Mouse (Mus musculus) layer of hippocampus, adult 2 months (tissue): ENCODE measurements at regions not wholly inside any gene's neighbourhood (a gene's known extent, or its start where the extent isn't known, plus 50 kb on each side); places are given as distances from the start of the nearest gene placed in this dataset.
A peak's percentile ranks its signal among the peaks of the same experiment; 100 is the strongest.

Experiments
- DNase-seq, 2 experiments: peaks; one replicate each; pipeline ENCODE4 v3.0.0; 2022; ENCODE audit warnings: low spot score in 2 of 2
- H3K27ac ChIP-seq: fragments of 200-600 bp; 2 replicates; pipeline ENCODE4 v1.8.1; 2022
- H3K4me3 ChIP-seq: fragments of 200-600 bp; 2 replicates; pipeline ENCODE4 v1.8.1; 2022; ENCODE audit warnings: mild to moderate bottlenecking
- CTCF ChIP-seq: fragments of 200-600 bp; conservative IDR thresholded peaks from 2 replicates; pipeline ENCODE4 v1.8.1; 2022; ENCODE audit warnings: antibody characterized with exemption, mild to moderate bottlenecking, moderate library complexity

GRCm38 (mm10) chr2:143222326-143222725 lies 144.1 kb downstream of the Otor start:
- Histone ChIP-seq H3K27ac (no peak overlapping the region), H3K4me3 (no peak overlapping the region)
- no peak for DNase-seq
- TF ChIP-seq CTCF = no peak

DNA sequence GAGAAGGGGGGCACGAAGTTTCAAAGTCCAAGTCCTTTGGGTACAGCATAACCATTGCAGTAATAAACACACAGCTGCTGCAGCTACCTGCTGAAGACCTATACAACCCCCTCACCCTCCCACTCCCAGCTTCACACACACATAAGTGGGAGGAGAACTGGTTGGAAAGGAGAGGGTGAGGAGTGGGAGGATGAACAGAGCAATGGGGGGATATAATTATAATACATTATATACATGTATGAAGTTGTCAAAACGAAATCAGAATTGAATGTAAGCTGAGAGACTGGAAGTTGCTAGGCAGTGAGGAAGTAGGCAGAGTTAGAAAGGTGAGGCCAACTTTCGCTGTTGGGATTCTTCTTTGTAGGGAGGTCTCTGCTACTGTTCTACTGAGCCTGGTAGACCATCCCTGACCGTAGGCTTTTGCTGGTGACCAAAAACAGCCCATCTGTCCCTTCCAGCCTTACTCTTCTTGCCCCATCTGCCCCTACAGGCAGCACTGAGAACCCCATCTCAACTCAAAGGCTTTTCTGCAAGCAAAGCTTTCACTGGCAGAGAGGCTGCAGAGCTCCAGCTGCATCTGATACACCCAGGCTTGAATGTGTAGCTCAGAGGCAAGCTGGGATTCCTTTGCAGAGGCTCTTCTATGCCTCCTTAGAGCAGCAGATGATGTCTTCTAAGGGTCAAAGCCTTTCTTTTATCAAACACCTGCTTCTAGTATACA lies 146.3 kb downstream of the Otor start:
- H3K4me3 ChIP-seq = no peak overlapping the region
- no peak overlapping the region for H3K27ac ChIP-seq
- no peak for DNase-seq
- TF ChIP-seq CTCF = peak; percentile 53

GRCm38 (mm10) chr2:143233795-143234194 lies 155.5 kb downstream of the Otor start:
- Histone ChIP-seq H3K4me3 (no peak overlapping the region), H3K27ac (no peak overlapping the region)
- TF ChIP-seq CTCF = no peak
- DNase-seq = no peak

GRCm38 (mm10) chr2:143240274-143240673 lies 162.0 kb downstream of the Otor start:
- TF ChIP-seq CTCF = no peak
- H3K27ac ChIP-seq = no peak overlapping the region
- no peak overlapping the region for H3K4me3 ChIP-seq
- no peak for DNase-seq

GRCm38 (mm10) chr2:143243741-143244140 lies 165.5 kb downstream of the Otor start:
- Histone ChIP-seq H3K27ac (no peak overlapping the region), H3K4me3 (no peak overlapping the region)
- no peak for DNase-seq
- no peak for TF ChIP-seq CTCF

- DNase-seq = peak; percentile 30 to 64
- Histone ChIP-seq H3K4me3 (no peak overlapping the region), H3K27ac (peak overlapping the region; percentile 64)
- TF ChIP-seq CTCF = no peak; the same call in 1 of the 2 replicates
Measured at GRCm38 (mm10) chr2:143246131-143246665, 167.9 kb downstream of the Otor start.

DNA sequence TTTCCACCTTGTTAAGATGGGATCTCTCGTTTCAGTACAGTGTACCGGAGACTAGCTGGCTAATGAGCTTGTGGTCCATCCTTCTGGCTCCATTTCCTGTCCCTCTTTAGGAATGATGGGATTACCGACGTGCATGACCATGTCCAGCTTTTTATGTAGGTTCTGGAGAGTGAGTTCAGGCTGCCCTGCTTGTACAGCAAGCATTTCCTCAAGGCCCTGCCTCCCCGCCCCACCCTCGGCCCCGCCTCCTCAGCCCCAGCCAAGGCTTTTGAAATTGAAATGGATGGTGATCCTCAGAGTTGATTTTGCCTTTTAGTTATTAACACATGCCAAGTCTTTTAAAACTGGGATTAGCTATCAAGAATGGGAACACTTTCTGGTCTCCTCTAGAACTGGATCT lies 190.8 kb downstream of the Otor start:
- H3K27ac ChIP-seq = no peak overlapping the region
- no peak overlapping the region for H3K4me3 ChIP-seq
- no peak for DNase-seq
- no peak for TF ChIP-seq CTCF

DNA sequence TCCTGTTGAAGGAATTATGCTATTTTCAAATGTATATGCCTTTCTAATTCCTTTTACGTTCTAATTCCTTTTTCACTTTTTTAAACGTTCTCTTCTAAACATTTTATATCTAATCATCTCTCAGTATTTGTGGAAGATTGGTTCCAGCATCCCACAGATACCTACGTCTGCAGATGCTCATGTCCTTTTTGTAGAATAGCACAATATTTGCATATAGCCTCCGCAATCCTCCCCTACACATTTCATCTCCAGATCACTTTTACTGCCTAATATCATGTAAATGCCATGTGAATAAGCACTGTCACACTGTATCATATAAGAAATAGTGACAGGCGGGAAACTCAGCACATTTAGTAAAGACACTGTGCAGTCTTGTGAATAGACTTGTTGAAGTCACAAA lies 192.6 kb downstream of the Otor start:
- DNase-seq = no peak
- Histone ChIP-seq H3K4me3 (no peak overlapping the region), H3K27ac (no peak overlapping the region)
- no peak for TF ChIP-seq CTCF

DNA sequence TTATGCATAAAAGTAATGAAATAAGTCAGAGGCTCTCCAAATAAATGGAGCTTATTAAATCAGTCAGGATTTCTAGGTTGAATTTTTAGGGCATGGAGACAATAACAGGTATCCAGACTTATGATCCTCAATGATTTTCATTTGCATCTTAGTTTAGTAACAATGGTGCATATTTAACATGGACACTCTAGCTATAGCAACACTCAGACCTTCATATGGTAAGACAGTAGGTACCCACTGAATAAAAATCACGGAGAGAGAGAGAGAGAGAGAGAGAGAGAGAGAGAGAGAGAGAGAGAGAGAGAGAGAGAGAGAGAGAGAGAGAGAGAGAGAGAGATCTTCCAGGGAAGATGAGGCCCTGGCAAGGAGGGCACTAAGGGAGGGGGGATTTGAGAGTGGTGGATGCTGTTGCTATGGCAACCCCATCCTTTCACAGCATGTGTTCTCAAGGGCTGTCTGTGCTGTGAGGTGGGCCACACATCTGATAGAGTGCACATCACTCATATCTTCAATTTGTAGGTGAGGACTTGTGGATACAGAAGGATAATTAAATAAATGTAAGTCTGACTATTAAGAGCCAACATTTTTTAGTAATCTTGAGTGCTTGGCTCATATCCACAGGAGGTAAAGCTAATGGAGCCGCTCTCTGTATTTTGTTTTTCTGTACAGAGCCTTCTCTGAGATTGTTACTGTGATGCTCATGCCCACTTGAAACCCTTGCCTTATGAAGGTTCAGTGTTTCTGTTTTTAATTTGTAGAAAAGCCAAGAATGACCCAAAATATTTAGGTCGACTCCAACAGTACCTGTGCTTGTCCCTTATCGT lies 227.7 kb downstream of the Otor start:
- H3K27ac ChIP-seq = peak overlapping the region; percentile 24; the same call in 1 of the 2 replicates
- peak; percentile 19 to 24 for DNase-seq
- no peak for TF ChIP-seq CTCF
- no peak overlapping the region for H3K4me3 ChIP-seq

DNA sequence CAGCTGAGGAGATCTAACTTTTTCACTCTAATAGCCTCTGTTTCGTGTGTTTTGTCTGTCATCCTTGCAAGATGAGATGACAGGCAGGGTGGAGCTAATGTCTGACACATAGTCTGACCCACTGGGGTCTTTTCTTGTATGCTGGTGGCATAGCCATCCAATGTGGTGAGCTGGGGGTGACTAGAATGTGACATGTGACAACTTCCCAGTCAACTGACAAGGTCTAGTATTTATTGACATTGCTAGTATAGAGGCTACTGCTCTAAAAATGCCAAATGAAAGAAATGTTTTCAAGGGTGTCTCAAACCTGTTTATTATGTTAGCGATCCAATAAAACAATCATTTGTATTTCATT lies 228.3 kb downstream of the Otor start:
- no peak for TF ChIP-seq CTCF
- Histone ChIP-seq H3K4me3 (no peak overlapping the region), H3K27ac (no peak overlapping the region)
- DNase-seq = no peak

DNA sequence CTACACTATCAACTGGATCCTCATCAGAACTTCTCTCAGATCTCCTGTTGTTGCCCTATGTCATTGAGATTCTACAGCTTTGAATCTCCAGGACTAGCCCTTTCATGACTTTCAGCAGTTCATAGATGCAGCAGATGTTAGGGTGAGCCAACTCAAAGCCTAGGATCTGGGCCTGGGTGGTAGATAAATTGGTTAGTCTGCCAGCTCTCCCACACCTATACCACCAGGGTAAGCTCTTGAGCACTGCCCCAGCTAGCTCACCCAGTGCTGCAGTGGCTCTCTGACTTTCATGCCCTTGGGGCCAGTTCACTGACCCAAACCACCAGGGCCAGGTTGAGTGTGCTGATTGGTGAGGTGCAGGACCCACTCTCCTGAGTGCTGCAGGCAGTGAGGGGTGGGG lies 220.5 kb upstream of the Pcsk2 start:
- TF ChIP-seq CTCF = no peak
- H3K27ac ChIP-seq = no peak overlapping the region
- H3K4me3 ChIP-seq = no peak overlapping the region
- DNase-seq = no peak

DNA sequence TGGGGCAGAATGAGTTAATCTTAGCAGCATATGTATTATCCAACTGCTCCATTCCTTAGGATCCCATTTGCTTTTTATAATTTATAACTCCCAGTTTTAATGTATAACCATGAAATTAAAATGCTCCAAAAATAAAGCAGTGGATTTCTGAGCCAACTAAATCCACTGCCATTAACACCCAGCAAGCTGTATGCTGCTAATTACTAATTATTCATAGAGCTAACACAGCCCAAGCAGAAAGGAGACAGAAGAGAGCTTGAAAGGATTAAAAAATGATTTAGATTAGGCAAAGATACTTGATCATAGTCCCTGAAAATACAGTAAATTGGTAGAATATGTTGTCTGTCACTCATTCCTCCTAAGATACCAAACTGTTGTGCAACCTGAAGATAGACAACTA lies 213.9 kb upstream of the Pcsk2 start:
- no peak for TF ChIP-seq CTCF
- peak overlapping the region; percentile 43; the same call in 1 of the 2 replicates for H3K27ac ChIP-seq

DNA sequence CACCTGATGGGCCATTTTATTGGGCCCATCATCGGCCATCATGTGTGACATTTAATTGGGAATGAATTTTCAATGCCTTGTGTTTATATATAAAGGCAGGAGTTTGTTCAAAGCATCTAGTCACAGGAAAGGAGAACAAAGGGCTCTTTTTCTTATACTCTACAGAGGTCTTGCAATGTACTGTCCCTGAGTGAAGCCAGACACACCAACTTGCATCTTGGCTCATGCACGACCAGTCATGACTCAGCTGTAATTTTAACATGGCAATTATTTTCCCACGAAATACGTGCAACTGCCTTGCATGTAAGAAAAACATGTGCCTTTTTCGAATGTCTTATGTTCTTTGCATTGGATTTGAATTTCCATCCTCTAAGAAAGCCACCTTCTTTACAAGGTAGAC lies 205.6 kb upstream of the Pcsk2 start:
- no peak for DNase-seq
- no peak overlapping the region for H3K4me3 ChIP-seq
- peak overlapping the region; percentile 51 for H3K27ac ChIP-seq
- no peak for TF ChIP-seq CTCF

More for the DNA sequence above, 213.9 kb upstream of the Pcsk2 start:
- no peak for DNase-seq
- no peak overlapping the region for H3K4me3 ChIP-seq

DNA sequence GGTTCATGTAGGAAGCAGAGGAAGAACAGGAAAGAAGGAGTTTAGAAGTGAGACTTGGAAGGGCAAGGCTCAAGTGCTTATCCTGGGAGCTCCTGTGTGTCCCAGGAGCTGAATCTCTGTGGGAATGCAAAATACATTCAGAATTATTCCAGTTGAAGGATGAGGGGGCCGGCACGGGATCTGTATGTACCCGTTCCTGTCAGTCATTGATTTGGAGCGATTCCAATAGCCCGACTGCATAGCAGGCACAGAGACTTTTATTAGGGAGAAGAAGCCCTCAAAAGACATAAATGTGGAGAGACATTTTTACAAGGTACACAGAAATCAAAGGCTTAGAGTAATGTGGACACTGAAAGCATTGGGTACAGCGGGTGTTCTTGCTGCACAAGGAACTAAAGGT lies 181.8 kb upstream of the Pcsk2 start:
- Histone ChIP-seq H3K4me3 (no peak overlapping the region), H3K27ac (no peak overlapping the region)
- no peak for TF ChIP-seq CTCF
- DNase-seq = peak; percentile 16 to 17
